Mouse (Mus musculus) cerebellum, postnatal 14 days (tissue): Measurements from ENCODE around the gene Rpl13.

Experiments
- DNase-seq, 2 experiments: peaks; one replicate each; pipeline ENCODE4 v3.0.0; 2021; ENCODE audit warnings: mixed read lengths in 2 of 2

Rpl13 gene

DNA sequence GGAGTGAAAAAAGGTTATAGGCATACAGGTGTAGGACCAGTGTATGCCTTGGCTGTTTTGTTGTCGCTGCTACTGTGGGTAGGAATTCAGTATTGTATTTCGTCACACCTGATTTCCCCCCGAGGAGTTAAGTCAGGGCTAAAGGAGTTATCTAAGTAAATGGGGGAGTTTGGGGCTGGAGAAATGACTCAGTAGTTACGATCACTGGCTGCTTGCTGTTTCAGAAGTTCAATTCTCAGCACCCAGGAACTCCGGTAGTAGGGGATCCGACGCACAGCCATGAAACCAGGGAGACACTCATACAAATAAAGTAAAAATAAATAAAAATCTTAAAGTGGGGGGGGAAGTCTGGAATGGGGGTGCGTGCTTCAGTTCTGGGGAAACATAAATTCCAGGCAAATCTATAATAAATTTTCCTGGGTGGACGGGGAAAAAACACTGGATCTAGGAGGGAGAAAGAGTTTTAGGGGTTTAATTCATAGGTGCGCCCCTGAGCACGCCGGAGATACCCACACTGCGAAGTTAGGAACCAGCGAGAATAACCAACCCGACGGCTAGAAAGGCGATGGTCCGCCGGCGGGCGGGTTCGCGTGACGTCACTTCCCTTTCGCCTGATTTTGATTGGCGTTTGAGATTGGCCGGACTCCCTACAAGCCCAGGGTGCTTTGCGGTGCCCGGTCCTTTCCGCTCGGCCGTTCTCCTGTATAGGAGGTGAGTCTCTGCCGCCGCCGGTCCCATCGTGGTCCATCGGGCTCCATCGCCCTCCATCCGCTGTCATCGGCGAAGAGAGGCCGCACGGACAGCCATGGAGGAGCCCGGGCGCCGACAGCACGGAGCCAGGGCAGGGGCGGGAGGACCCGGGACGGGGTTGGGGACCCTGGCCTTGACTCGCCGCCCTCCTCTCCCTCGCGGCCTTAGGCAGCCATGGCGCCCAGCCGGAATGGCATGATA is at the start of gene Rpl13:
Rpl13 (plus strand) TSS at position 616 of the 951 bp plus-strand sequence.
- peak; percentile 99 for DNase-seq

GRCm38 (mm10) chr8:123062721-123063120 is 39.4 kb upstream of the Rpl13 start, which contains the start of gene Spg7:
Gene Spg7, plus strand, starts transcription at chr8:123062942.
- DNase-seq: no peak

GRCm38 (mm10) chr8:123064072-123064471 is 38.1 kb upstream of the Rpl13 start:
- DNase-seq: no peak

- DNase-seq: no peak
Measured at GRCm38 (mm10) chr8:123064809-123065213, 37.3 kb upstream of the Rpl13 start.

DNA sequence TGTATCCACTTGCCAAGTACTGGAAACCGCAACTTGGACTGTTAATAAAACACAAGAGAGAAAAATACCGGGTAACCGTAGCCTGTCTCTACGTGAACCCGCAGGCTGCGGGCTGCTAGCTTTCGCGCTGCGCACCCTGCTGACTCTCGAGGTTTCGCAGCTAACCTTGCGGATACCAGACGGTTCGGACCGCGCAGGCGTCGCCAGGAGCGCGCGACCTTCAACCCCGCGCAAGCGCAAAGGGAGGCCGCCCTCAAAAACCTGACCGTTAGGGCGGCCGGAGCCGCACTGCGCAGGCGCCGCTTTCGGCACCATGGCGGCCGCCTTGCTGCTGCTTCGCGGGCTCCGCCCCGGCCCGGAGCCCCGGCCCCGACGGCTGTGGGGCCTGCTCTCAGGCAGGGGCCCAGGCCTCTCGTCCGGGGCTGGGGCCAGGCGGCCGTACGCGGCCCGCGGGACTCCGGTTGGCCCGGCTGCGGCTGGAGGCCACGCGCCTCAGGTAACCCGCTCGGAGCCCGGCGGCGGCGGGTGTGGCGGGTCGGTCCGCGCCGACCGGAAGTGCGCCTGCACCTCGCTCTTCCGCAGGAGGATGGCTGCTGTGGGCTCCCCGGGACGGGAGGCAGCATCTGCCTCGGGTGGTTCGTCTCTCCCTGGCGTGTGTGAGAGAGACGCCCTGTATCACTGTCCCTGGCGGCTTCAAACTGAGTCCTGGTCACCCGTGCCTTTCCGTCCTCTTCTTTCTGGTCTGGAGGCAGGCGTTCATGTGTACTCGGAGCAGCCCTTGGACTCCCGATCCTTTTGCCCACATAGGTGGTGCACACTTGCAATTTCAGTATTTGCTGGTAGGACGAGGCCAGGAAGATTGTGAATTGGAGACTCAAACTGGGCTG is 36.7 kb upstream of the Rpl13 start:
- peak; percentile 97 to 98 for DNase-seq

- DNase-seq: peak in 1 of 2 experiments; percentile 16
Measured at GRCm38 (mm10) chr8:123066101-123066683, 36.0 kb upstream of the Rpl13 start.

DNA sequence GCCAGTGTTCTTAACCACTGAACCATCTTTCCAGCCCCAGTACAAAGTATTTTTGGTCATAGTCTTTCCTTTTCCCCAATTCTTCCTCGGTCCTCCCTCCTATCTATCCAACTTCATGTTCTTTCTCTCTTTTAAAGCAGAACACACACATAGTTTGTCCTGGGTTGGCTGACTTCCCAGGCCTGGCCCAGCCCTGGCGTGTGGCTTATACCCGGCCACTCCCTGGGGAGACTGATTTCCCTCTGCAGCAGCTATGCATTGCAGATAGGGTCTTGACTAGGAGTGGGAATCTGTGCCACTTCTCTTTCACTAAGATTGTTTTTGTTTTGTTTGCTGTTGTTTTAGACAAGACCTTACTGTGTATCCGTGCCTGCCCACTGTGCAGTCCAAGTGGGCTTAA is 31.0 kb upstream of the Rpl13 start:
- DNase-seq: peak in 1 of 2 experiments; percentile 16

DNA sequence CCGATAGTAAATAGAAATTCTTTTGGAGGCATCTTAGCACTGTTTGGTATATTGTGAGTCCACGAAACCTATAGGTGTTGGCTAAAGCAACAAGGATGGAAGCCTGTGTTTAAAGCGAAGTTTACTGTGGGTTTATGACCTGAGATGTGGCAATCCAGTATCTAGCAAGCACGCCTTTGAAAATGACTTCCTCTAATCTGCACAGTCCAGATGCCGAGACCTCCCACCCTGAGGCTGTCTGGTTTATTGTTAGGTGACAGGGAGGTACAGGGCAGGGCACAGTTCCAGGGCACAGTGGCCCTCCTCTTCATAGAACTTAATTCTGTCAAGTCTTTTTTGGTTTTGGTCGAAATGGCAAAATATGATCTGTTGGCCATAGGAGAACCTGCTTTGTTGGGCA is 24.9 kb upstream of the Rpl13 start:
- no peak for DNase-seq

DNA sequence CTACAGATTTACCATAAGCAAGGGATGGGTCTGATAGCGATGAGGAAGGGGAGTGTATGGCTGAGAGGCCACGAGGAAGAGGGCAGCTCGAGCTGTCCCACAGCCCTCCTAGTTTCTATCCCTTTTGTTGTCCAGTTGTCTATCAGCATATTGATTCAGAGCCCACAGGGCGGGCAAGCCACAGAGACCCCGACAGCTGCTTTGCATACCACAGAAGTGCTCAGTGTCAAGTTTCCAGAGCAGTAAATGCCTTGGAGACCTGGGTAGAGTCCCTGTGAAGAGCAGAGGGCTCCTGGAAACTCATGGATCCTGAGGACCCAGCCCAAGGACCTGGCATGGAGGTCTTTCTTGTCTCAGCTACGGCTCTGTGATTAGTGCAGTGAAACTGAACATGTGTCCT is 19.2 kb upstream of the Rpl13 start:
- no peak for DNase-seq

GRCm38 (mm10) chr8:123083610-123084009 is 18.5 kb upstream of the Rpl13 start:
- peak in 1 of 2 experiments; percentile 11 for DNase-seq

DNA sequence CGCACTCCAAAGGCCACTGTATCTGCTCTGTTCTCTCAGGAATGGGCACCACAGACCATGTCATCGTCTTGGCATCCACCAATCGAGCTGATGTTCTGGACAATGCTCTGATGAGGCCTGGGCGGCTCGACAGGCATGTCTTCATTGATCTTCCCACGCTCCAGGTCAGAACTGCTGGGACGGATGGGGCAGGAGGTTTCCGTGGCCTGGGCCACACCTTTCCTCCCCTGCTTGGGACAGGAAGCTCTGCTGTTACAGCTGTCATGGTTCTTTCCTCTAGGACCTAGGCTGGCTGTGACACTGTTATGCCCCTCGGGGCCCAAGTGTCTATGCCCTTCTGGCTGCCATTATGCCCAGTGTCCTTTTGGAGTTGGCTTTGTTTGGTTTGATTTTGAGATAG is 14.9 kb upstream of the Rpl13 start:
- DNase-seq: no peak

GRCm38 (mm10) chr8:123097216-123097615 is 4.9 kb upstream of the Rpl13 start:
- peak in 1 of 2 experiments; percentile 13 for DNase-seq

DNA sequence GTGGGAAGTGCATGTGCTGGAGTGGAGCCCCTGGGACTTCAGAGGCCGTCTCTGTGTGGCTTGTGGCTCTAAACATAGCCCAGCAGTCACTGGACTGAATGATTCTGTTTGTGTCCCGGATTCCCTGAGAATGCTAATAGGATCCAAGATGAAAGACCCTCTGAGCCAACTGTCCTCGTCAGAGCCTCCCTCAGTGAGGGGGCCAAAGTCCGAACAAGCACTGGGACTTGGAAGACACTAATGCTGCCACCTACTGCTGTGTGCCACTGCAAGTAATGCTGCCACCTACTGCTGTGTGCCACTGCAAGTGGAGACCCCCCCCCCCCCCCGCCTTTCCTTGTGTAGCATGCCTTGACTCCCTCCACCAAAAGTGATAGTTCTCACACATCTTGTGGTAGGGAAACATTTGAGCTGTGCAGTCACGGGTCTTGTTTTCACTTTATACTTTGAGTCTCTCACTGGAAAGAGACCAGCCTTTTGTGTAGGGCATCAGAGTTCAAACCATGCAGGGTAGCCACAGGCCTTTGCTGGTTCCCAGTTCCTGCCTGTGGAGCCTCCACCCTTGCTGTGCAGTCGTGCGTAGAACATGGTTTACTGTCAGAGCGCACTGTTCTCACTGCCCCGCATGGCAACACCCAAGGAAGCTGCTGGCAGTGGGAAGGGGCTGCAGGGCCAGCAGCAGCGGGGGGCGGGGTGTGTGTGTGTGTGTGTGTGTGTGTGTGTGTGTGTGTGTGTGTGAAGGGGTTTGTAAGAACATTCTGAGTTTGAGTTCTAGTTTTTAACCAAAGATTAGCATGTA is 4.2 kb upstream of the Rpl13 start:
- DNase-seq: peak in 1 of 2 experiments; percentile 27

DNA sequence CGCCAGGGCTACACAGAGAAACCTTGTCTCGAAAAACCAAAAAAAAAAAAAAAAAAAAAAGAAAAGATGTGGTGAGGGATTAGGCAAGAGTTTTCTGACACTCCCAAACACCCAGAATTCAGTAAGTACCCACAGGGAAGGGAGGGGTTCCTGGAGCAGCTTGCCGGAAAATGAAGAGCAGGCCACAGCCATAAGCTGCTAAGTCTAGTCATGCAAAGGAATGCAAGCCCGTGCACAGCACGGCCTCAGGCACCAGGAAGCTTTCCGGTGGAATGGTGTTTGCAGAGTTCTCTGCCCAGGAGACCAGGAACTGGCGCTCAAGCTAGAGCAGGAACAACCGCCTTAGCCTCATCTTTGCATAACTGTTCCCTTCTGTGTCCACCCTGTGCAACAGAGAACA is 1.9 kb upstream of the Rpl13 start:
- no peak for DNase-seq

DNA sequence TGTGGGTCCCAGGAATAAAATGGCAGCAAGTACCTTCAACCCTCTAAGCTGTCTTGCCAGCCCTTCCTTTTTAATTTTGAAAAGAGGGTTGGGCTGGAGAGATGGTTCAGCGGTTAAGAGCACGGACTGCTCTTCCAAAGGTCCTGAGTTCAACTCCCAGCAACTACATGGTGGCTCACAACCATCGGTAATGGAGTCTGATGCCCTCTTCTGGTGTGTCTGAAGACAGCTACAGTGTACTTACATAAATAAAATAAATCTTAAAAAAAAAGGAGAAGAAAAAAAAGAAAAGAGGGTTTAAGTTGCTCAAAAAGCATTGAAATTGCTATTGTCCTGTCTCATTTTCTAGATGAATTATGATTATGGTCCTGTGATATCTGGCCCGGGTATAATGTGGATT is 906 bp upstream of the Rpl13 start:
- DNase-seq: no peak

GRCm38 (mm10) chr8:123102855-123103254 is 705 bp downstream of the Rpl13 start:
- DNase-seq: peak in 1 of 2 experiments; percentile 35

- DNase-seq: no peak
Measured at GRCm38 (mm10) chr8:123103285-123103684, 1.1 kb downstream of the Rpl13 start.

GRCm38 (mm10) chr8:123104046-123104767 is 2.1 kb downstream of the Rpl13 start:
- no peak for DNase-seq

GRCm38 (mm10) chr8:123105553-123106326 is 3.6 kb downstream of the Rpl13 start:
- peak; percentile 54 to 60 for DNase-seq

DNA sequence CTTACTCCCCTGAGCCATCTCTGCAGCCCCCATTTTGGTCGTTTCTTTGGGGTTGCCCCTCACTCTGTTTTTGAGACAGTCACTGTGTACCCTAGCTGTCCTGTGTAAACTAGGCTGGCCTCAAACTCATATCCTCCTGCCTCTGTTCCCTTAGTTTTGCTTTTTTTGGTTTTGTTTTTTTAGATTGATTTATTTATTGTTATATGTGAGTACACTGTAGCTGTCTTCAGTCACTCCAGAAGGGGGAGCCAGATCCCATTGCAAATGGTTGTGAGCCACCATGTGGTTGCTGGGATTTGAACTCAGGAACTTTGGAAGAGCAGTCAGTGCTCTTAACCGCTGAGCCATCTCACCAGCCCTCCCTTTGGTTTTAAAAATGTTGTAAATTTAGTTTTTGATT is 4.4 kb downstream of the Rpl13 start:
- peak in 1 of 2 experiments; percentile 53 for DNase-seq
